Mouse (Mus musculus) liver, embryonic 16.5 days (tissue): Measurements from ENCODE around the gene 4933434E20Rik. TPM values are rescaled to one million over a fixed set of nuclear protein-coding genes. Genes with fewer than 3 reads are reported as not detected.
A peak's percentile ranks its signal among the peaks of the same experiment; 100 is the strongest.

Source experiments
- ATAC-seq: fragments of 200-750 bp; cut with Nextera tagmentation; 2 replicates; pipeline ENCODE4 v1.8.0; 2017; ENCODE audit warnings: low read depth, mild to moderate bottlenecking, moderate number of reproducible peaks, moderate library complexity
- H3K27ac ChIP-seq: fragments of 300-500 bp; sonication (generic); 2 replicates; pipeline ENCODE4 v1.5.1; 2014; ENCODE audit warnings: mild to moderate bottlenecking, low read length
- H3K27me3 ChIP-seq: fragments of 300-500 bp; sonication (generic); 2 replicates; pipeline ENCODE4 v1.6.1; 2014; ENCODE audit warnings: low read depth, low read length, mixed read lengths; ENCODE audit not compliant: control insufficient read depth, insufficient read depth
- H3K36me3 ChIP-seq: fragments of 300-500 bp; sonication (generic); 2 replicates; pipeline ENCODE4 v1.6.1; 2014; ENCODE audit warnings: mild to moderate bottlenecking; ENCODE audit not compliant: control insufficient read depth, insufficient read depth
- H3K4me1 ChIP-seq: fragments of 300-500 bp; sonication (generic); 2 replicates; pipeline ENCODE4 v1.6.1; 2014; ENCODE audit warnings: low read depth, low read length, mixed read lengths; ENCODE audit not compliant: control insufficient read depth
- H3K4me2 ChIP-seq: fragments of 300-500 bp; sonication (generic); 2 replicates; pipeline ENCODE4 v1.6.1; 2014; ENCODE audit warnings: low read depth, low read length, mixed read lengths
- H3K4me3 ChIP-seq: fragments of 300-500 bp; sonication (generic); 2 replicates; pipeline ENCODE4 v1.5.1; 2014; ENCODE audit warnings: low read depth, mild to moderate bottlenecking, low read length
- H3K9ac ChIP-seq: fragments of 300-500 bp; sonication (generic); 2 replicates; pipeline ENCODE4 v1.6.1; 2014; ENCODE audit warnings: low read depth, low read length
- H3K9me3 ChIP-seq: fragments of 300-500 bp; sonication (generic); replicated peaks from 2 replicates; pipeline ENCODE4 v1.6.1; 2016; ENCODE audit warnings: low read length; ENCODE audit not compliant: control insufficient read depth
- WGBS: fragments of 180-500 bp; shearing (Covaris S2); extraction: QIAGEN DNeasy Blood & Tissue Kit; methylation state at CpG from one replicate; pipeline ENCODE4 v1.1.7; 2014; ENCODE audit not compliant: insufficient replicate concordance; 5-methylcytosine and 5-hydroxymethylcytosine counted together
- microRNA counts: library from miRNA; unstranded; fragments of <30 nt; microRNA quantifications from one replicate; lab custom pipeline; 2016
- microRNA-seq: library from miRNA; unstranded; fragments of <30 nt; microRNA quantifications from one replicate; pipeline ENCODE4, GENCODE M21; 2016
- polyA plus RNA-seq: library from polyadenylated mRNA; unstranded; fragments of >200 nt; fragmentation: Nextera tagmentation; extraction: Ambion mirVana; gene quantifications from 2 replicates; pipeline ENCODE4 v1.2.1, GENCODE M21; 2015

The 4933434E20Rik gene
- polyA plus RNA-seq, 1 experiment from 2014 or later, result 76.1 TPM

DNA sequence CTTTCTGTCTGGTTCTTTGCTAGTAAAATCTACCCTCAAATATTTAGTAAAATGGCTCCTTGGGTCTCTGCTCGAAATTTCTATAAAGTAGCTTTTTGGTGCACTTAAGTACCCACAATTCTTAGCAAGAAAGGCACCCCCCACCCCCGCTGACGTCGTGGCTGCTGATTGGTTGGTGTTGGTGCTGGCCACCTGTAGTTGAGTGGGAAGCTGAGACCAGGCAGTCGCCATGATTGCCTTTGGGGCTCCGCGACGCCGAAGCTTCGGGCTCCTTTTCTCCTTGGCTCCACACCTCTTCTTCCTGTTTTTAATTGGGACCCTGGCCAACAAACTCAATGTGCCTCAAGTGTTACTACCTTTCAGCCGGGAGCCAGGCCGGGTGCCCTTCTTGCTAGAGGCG lies 52.5 kb downstream of the 4933434E20Rik start, which contains the start of gene Nup210l:
TSS of gene Nup210l (plus strand) at position 195 of the 400 bp plus-strand sequence.
- Histone ChIP-seq H3K36me3 (peaks cover 4% of the 10 kb centered on the region; the same call in 1 of the 2 replicates), H3K27ac (no peak within 1 kb of the TSS), H3K9ac (no peak within 1 kb of the TSS), H3K4me1 (no peaks in the 10 kb centered on the region), H3K4me2 (no peak within 1 kb of the TSS), H3K9me3 (no peaks in the 10 kb centered on the region), H3K27me3 (no peaks in the 10 kb centered on the region), H3K4me3 (no peak within 1 kb of the TSS)
- no peak for ATAC-seq
- 81% methylated on average over 13 of the region's 13 CpGs for WGBS

DNA sequence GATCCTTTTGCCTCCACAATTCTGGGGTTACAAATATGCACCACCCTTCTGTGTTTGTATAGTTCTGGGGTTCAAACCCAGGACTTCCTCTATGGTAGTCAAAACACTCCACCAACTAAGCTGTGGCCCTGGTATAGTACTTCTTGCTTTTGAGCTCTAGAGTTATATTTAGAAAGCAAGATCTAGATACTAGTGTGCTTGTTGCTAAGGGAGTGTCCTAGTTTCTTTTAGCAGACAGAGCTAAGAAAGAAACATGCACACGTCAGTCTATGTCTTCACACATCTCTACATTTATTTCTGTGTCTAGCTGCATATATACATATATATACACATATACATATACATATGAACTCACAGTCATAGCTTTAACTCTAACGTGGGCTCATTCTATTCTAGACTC lies 60.3 kb downstream of the 4933434E20Rik start:
- H3K9ac ChIP-seq, result no peak overlapping the region
- 54% methylated on average over 2 of the region's 2 CpGs for WGBS
- H3K27me3 ChIP-seq, result no peaks in the 10 kb centered on the region
- no peaks in the 10 kb centered on the region for H3K36me3 ChIP-seq
- H3K4me3 ChIP-seq, result no peak overlapping the region
- no peak overlapping the region for H3K4me2 ChIP-seq
- H3K9me3 ChIP-seq, result no peaks in the 10 kb centered on the region
- H3K4me1 ChIP-seq, result no peaks in the 10 kb centered on the region
- no peak overlapping the region for H3K27ac ChIP-seq
- no peak for ATAC-seq

DNA sequence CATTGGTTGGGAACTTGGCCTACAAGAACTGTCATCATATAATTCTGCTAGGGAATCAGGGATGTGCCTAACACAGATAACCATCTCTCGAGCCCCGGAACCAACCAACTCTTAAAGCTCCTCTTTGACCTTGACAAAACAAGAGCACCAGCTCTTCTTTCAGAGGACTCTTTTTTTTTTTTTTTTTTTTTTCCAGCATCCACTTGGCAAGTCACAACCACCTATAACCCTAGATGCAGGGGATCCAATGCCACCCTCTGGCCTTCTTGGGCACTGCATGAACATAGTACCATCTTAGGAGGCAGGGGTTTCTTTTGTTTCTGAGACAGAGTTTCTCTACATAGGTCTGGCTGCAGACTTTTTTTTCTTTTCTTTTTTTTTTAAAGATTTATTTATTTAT lies 62.9 kb downstream of the 4933434E20Rik start:
- no peak overlapping the region for H3K4me3 ChIP-seq
- no peak overlapping the region for H3K4me2 ChIP-seq
- no peaks in the 10 kb centered on the region for H3K4me1 ChIP-seq
- H3K27ac ChIP-seq, result no peak overlapping the region
- H3K9me3 ChIP-seq, result no peaks in the 10 kb centered on the region
- no peak for ATAC-seq
- WGBS, result 80% methylated on average over 2 of the region's 2 CpGs
- H3K27me3 ChIP-seq, result no peaks in the 10 kb centered on the region
- H3K9ac ChIP-seq, result no peak overlapping the region
- no peaks in the 10 kb centered on the region for H3K36me3 ChIP-seq

DNA sequence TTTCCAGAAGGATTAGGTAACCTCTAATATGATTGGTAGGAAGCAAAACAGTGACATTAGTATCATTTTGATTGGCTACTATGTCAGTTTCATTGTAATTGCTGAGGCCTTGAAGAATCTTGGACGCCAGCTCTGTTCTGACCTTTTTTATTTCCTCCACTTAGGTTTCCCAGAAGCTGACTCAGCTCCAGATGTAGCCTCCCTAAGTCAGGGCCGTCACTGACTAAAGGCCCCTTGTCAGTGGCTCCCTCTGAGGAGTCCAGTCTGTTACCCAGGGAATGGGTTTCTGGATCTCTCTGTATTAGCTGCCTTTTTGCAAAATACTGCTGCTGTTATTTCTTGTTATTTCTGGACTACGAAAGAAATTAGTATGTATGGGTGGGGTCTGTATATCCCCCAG lies 64.1 kb downstream of the 4933434E20Rik start:
- 54% methylated on average over 3 of the region's 3 CpGs for WGBS
- Histone ChIP-seq H3K27ac (no peak overlapping the region), H3K36me3 (no peaks in the 10 kb centered on the region), H3K4me1 (no peaks in the 10 kb centered on the region), H3K4me2 (no peak overlapping the region), H3K4me3 (no peak overlapping the region), H3K9me3 (no peaks in the 10 kb centered on the region), H3K9ac (no peak overlapping the region), H3K27me3 (no peaks in the 10 kb centered on the region)
- no peak for ATAC-seq

MicroRNAs within 50 kb of the gene (microRNA counts, 519-probe panel; counts per million panel counts)
- 3,030 counts per million, percentile 83 among the panel's probes with 10 or more counts for microRNA mmu-miR-190b (lab: Ali Mortazavi, UCI)

Small RNA genes within 50 kb of the gene (microRNA-seq; reads per million reads assigned to microRNA genes)
- gene Mir190b (8.4 reads per million, percentile 24 among the genes with 10 or more reads in this experiment), gene Mir7669 (0.74 reads per million)

Other genes with a start within 250 kb of the 4933434E20Rik start
- gene She, start 220.3 kb upstream of the 4933434E20Rik start, polyA plus RNA-seq, result 0.90 and 1.1 TPM in 2 replicates
- 5.9 and 7.1 TPM in 2 replicates for gene Il6ra, start 138.4 kb upstream of the 4933434E20Rik start, polyA plus RNA-seq
- gene Atp8b2, start 88.1 kb upstream of the 4933434E20Rik start, polyA plus RNA-seq, result 1.9 and 2.0 TPM in 2 replicates
- gene Hax1, start 52.9 kb upstream of the 4933434E20Rik start, polyA plus RNA-seq, result 121 and 123 TPM in 2 replicates
- gene Ubap2l, start 992 bp downstream of the 4933434E20Rik start, polyA plus RNA-seq, result 57.4 and 64.4 TPM in 2 replicates
- 162 and 169 TPM in 2 replicates for gene Tpm3, start 21.0 kb downstream of the 4933434E20Rik start, polyA plus RNA-seq
- gene Nup210l, start 52.5 kb downstream of the 4933434E20Rik start, polyA plus RNA-seq, result 0.04 and 0.06 TPM in 2 replicates
- 555 and 627 TPM in 2 replicates for gene Rps27, start 162.0 kb downstream of the 4933434E20Rik start, polyA plus RNA-seq
- gene Rab13, start 162.1 kb downstream of the 4933434E20Rik start, polyA plus RNA-seq, result 3.8 and 4.1 TPM in 2 replicates
- gene Jtb, start 180.0 kb downstream of the 4933434E20Rik start, polyA plus RNA-seq, result 35.7 and 37.7 TPM in 2 replicates
- 0.35 and 0.41 TPM in 2 replicates for gene Creb3l4, start 191.9 kb downstream of the 4933434E20Rik start, polyA plus RNA-seq
- gene Slc39a1, start 196.5 kb downstream of the 4933434E20Rik start, polyA plus RNA-seq, result 30.0 and 33.5 TPM in 2 replicates
- gene Crtc2, start 202.5 kb downstream of the 4933434E20Rik start, polyA plus RNA-seq, result 5.2 and 6.9 TPM in 2 replicates
- 2.3 and 2.8 TPM in 2 replicates for gene Dennd4b, start 213.5 kb downstream of the 4933434E20Rik start, polyA plus RNA-seq
- 3.2 and 3.9 TPM in 2 replicates for gene Gatad2b, start 241.5 kb downstream of the 4933434E20Rik start, polyA plus RNA-seq